Mouse (Mus musculus) midbrain, postnatal 0 days (tissue): Measurements from ENCODE around the gene Hadha. TPM values are rescaled to one million over a fixed set of nuclear protein-coding genes. Genes with fewer than 3 reads are reported as not detected.

ENCODE experiments used
- ATAC-seq: fragments of 200-750 bp; cut with Nextera tagmentation; 2 replicates; pipeline ENCODE4 v1.8.0; 2017; ENCODE audit warnings: moderate number of reproducible peaks, mild to moderate bottlenecking, moderate TSS enrichment, moderate library complexity; ENCODE audit not compliant: low FRiP score
- DNase-seq: peaks from one replicate; pipeline ENCODE4 v3.0.0-alpha.2; 2015; ENCODE audit warnings: low spot score
- H3K27ac ChIP-seq: fragments of 300-500 bp; sonication (generic); 2 replicates; pipeline ENCODE4 v1.5.1; 2014; ENCODE audit warnings: low read depth, mild to moderate bottlenecking, low read length, mixed read lengths
- H3K27me3 ChIP-seq: fragments of 300-500 bp; sonication (generic); 2 replicates; pipeline ENCODE4 v1.6.1; 2014; ENCODE audit warnings: low read length, control low read depth, mixed read lengths; ENCODE audit not compliant: insufficient read depth
- H3K36me3 ChIP-seq: fragments of 300-500 bp; sonication (generic); 2 replicates; pipeline ENCODE4 v1.6.1; 2014; ENCODE audit warnings: low read length, control low read depth, mixed read lengths; ENCODE audit not compliant: insufficient read depth
- H3K4me1 ChIP-seq: fragments of 300-500 bp; sonication (generic); 2 replicates; pipeline ENCODE4 v1.6.1; 2014; ENCODE audit warnings: mild to moderate bottlenecking, control low read depth, antibody characterized with exemption, low read length, mixed read lengths; ENCODE audit not compliant: insufficient read depth
- H3K4me2 ChIP-seq: fragments of 300-500 bp; sonication (generic); 2 replicates; pipeline ENCODE4 v1.6.1; 2014; ENCODE audit warnings: low read depth, mild to moderate bottlenecking, low read length, mixed read lengths; ENCODE audit not compliant: poor library complexity, severe bottlenecking
- H3K4me3 ChIP-seq: fragments of 300-500 bp; sonication (generic); 2 replicates; pipeline ENCODE4 v1.5.1; 2014; ENCODE audit warnings: low read depth, mild to moderate bottlenecking, low read length, moderate library complexity
- H3K9ac ChIP-seq: fragments of 300-500 bp; sonication (generic); replicated peaks from 2 replicates; pipeline ENCODE4 v1.6.1; 2014; ENCODE audit warnings: mild to moderate bottlenecking, low read length, moderate library complexity, mixed read lengths; ENCODE audit not compliant: poor library complexity, severe bottlenecking
- H3K9me3 ChIP-seq: fragments of 300-500 bp; sonication (generic); 2 replicates; pipeline ENCODE4 v1.6.1; 2016; ENCODE audit warnings: low read length, control low read depth
- CTCF ChIP-seq: IDR thresholded peaks from 2 replicates; pipeline ENCODE4 v1.5.1; 2016; ENCODE audit warnings: antibody characterized with exemption, mild to moderate bottlenecking
- WGBS: fragments of 180-500 bp; shearing (Covaris S2); extraction: QIAGEN DNeasy Blood & Tissue Kit; methylation state at CpG from one replicate; pipeline ENCODE4 v1.1.7; 2014; 5-methylcytosine and 5-hydroxymethylcytosine counted together
- polyA plus RNA-seq: library from polyadenylated mRNA; unstranded; fragments of >200 nt; fragmentation: Nextera tagmentation; extraction: Ambion mirVana; gene quantifications from 2 replicates; pipeline ENCODE4 v1.2.1, GENCODE M21; 2015
- total RNA-seq: library from RNA; depleted of rRNA; stranded (reverse); fragments of >200 nt; gene quantifications from 2 replicates; pipeline ENCODE4 v1.2.3, GENCODE M21; 2014

Hadha gene
- total and polyA plus RNA-seq, 2 experiments from 2014 or later = 42.3 to 59.8 TPM

- WGBS = 87% methylated on average over 5 of the region's 5 CpGs
- Histone ChIP-seq H3K9ac (no peak overlapping the region), H3K4me1 (no peaks in the 10 kb centered on the region; the same call in 1 of the 2 replicates), H3K4me2 (no peak overlapping the region), H3K4me3 (no peak overlapping the region), H3K27ac (no peak overlapping the region), H3K27me3 (no peaks in the 10 kb centered on the region), H3K36me3 (peaks cover 22% of the 10 kb centered on the region), H3K9me3 (no peaks in the 10 kb centered on the region)
- ATAC-seq = no peak
- no peak for DNase-seq
- no peak for TF ChIP-seq CTCF
These were observed 6.6 kb downstream of the Hadha start for GRCm38 (mm10) chr5:30148133-30148920.

- Histone ChIP-seq H3K4me1 (no peaks in the 10 kb centered on the region), H3K9me3 (no peaks in the 10 kb centered on the region), H3K4me2 (no peak overlapping the region), H3K4me3 (no peak overlapping the region), H3K27ac (no peak overlapping the region), H3K9ac (no peak overlapping the region), H3K36me3 (peaks cover 25% of the 10 kb centered on the region), H3K27me3 (no peaks in the 10 kb centered on the region)
- no peak for TF ChIP-seq CTCF
- whole genome bisulfite sequencing = 89% methylated on average over 6 of the region's 6 CpGs
- ATAC-seq (no peak), DNase-seq (no peak)
These were observed 8.4 kb downstream of the Hadha start for GRCm38 (mm10) chr5:30146526-30146925.

GRCm38 (mm10) chr5:30138193-30138592 is 16.8 kb downstream of the Hadha start:
- H3K9me3 ChIP-seq = no peaks in the 10 kb centered on the region
- no peak for TF ChIP-seq CTCF

GRCm38 (mm10) chr5:30137271-30137670 is 17.7 kb downstream of the Hadha start:
- WGBS = 94% methylated on average over 9 of the region's 9 CpGs
- H3K36me3 ChIP-seq = peaks cover 41% of the 10 kb centered on the region
- DNase-seq (no peak), ATAC-seq (no peak)
- H3K9me3 ChIP-seq = no peaks in the 10 kb centered on the region
- H3K4me1 ChIP-seq = no peaks in the 10 kb centered on the region
- no peak overlapping the region for H3K4me2 ChIP-seq
- H3K27ac ChIP-seq = no peak overlapping the region
- TF ChIP-seq CTCF = no peak
- no peaks in the 10 kb centered on the region for H3K27me3 ChIP-seq
- no peak overlapping the region for H3K4me3 ChIP-seq
- no peak overlapping the region for H3K9ac ChIP-seq

More at GRCm38 (mm10) chr5:30138193-30138592, 16.8 kb downstream of the Hadha start:
- Histone ChIP-seq H3K4me3 (no peak overlapping the region), H3K27me3 (no peaks in the 10 kb centered on the region), H3K9ac (no peak overlapping the region), H3K4me1 (no peaks in the 10 kb centered on the region), H3K36me3 (peaks cover 40% of the 10 kb centered on the region), H3K27ac (no peak overlapping the region), H3K4me2 (no peak overlapping the region)
- ATAC-seq (no peak), DNase-seq (no peak)
- 89% methylated on average over 4 of the region's 4 CpGs for WGBS

- no peaks in the 10 kb centered on the region for H3K4me1 ChIP-seq
- H3K9ac ChIP-seq = no peak overlapping the region
- no peaks in the 10 kb centered on the region for H3K27me3 ChIP-seq
- no peak for TF ChIP-seq CTCF
- ATAC-seq = no peak
- H3K36me3 ChIP-seq = peaks cover 44% of the 10 kb centered on the region
- no peaks in the 10 kb centered on the region for H3K9me3 ChIP-seq
- DNase-seq = no peak
- 94% methylated on average over 11 of the region's 11 CpGs for whole genome bisulfite sequencing
- H3K4me3 ChIP-seq = no peak overlapping the region
- H3K4me2 ChIP-seq = no peak overlapping the region
- H3K27ac ChIP-seq = no peak overlapping the region
These were observed 19.2 kb downstream of the Hadha start for GRCm38 (mm10) chr5:30135711-30136231.

GRCm38 (mm10) chr5:30132173-30132572 is 22.8 kb downstream of the Hadha start:
- 96% methylated on average over 2 of the region's 2 CpGs for WGBS
- Histone ChIP-seq H3K9ac (no peak overlapping the region), H3K4me2 (no peak overlapping the region), H3K36me3 (peaks cover 46% of the 10 kb centered on the region), H3K4me3 (no peak overlapping the region), H3K4me1 (no peaks in the 10 kb centered on the region), H3K9me3 (no peaks in the 10 kb centered on the region), H3K27me3 (no peaks in the 10 kb centered on the region), H3K27ac (no peak overlapping the region)
- no peak for TF ChIP-seq CTCF
- ATAC-seq (no peak), DNase-seq (no peak)
